Comparison of ENCODE assay signal across 20 mouse cellular contexts in genomic region chr4:125727030-125727429, GRCm38 (mm10).
DNase-seq lines count a peak whose midpoint lies in the region; ATAC-seq and TF ChIP-seq lines count a peak whose summit lies in the region.
"Had no signal": no experiment of that assay in that cellular context is flagged by ENCODE, and none has a peak within 500 bp of the region (broad histone marks: within the 10 kb centered on the region; RNA-seq: fewer than 3 reads in every experiment).

No protein-coding gene starts in this region.

- ATAC-seq in hindbrain, embryonic 12.5 days (ENCODE audit: low FRiP score) = no peak
- peak; percentile 34; the same call in 1 of the 2 replicates for ATAC-seq in limb, embryonic 14.5 days (ENCODE audit: low FRiP score, low read depth)
- ATAC-seq in forebrain, embryonic 13.5 days = no peak
- ATAC-seq: intestine, embryonic 16.5 days had no signal

- H3K4me2 ChIP-seq in hindbrain, embryonic 12.5 days (replicated peaks) = peak overlapping the region; percentile 53
- no peak overlapping the region for H3K4me2 ChIP-seq in limb, embryonic 14.5 days (replicated peaks; ENCODE audit: low read depth, low read length, severe bottlenecking)
- H3K4me2 ChIP-seq in forebrain, embryonic 13.5 days = no peak overlapping the region; the same call in 1 of the 2 replicates
- H3K4me2 ChIP-seq: embryonic facial prominence, embryonic 15.5 days; forebrain, embryonic 12.5 days; liver, embryonic 15.5 days had no signal

- peaks cover 15% of the 10 kb centered on the region for H3K27me3 ChIP-seq in E14TG2a.4 (ENCODE audit: insufficient read depth, low read length)
- H3K27me3 ChIP-seq in hindbrain, embryonic 12.5 days = peaks cover 41% of the 10 kb centered on the region
- peaks cover 59% of the 10 kb centered on the region for H3K27me3 ChIP-seq in limb, embryonic 14.5 days (ENCODE audit: control insufficient read depth, insufficient read depth, low read length)
- H3K27me3 ChIP-seq in forebrain, embryonic 13.5 days = peaks cover 76% of the 10 kb centered on the region

- peak; percentile 51 for DNase-seq in heart, adult 11 months
- no peak for DNase-seq in heart, postnatal 36 days
- DNase-seq in limb, embryonic 14.5 days (ENCODE audit: low spot score) = no peak
- DNase-seq in thymus, adult 18-20 months = no peak
- DNase-seq in urinary bladder, postnatal 4 days (ENCODE audit: low spot score in 2 of 2) = no peak
- DNase-seq: adrenal gland, adult 2 months; cerebellum, adult 11 months; heart, adult 2 months; heart, postnatal 10 days; layer of hippocampus, postnatal 36 days; lung, postnatal 14 days; right cerebral cortex, adult 18-20 months; thymus, postnatal 36 days had no signal

- H3K36me3 ChIP-seq in E14TG2a.4 (ENCODE audit: insufficient read depth, low read length) = no peaks in the 10 kb centered on the region
- no peaks in the 10 kb centered on the region for H3K36me3 ChIP-seq in hindbrain, embryonic 12.5 days
- H3K36me3 ChIP-seq in limb, embryonic 14.5 days (ENCODE audit: control insufficient read depth, insufficient read depth, low read length) = no peaks in the 10 kb centered on the region
- H3K36me3 ChIP-seq in forebrain, embryonic 13.5 days (ENCODE audit: poor library complexity, severe bottlenecking) = no peaks in the 10 kb centered on the region
- H3K36me3 ChIP-seq: embryonic facial prominence, embryonic 15.5 days; forebrain, embryonic 12.5 days; liver, embryonic 15.5 days had no signal

- TF ChIP-seq POLR2A in limb, embryonic 14.5 days (IDR thresholded peaks at IDR 0.05; ENCODE audit: borderline replicate concordance, extremely low read depth, insufficient read depth, insufficient read length) = no peak

- no peak for TF ChIP-seq CTCF in E14TG2a.4 (conservative IDR thresholded peaks at IDR 0.05; ENCODE audit: low read length)

- intact Hi-C loops in heart, postnatal 36 days (cut with DNase I) = no loop called here

- H3K4me3 ChIP-seq in E14TG2a.4 (replicated peaks; ENCODE audit: low read length) = peak overlapping the region; percentile 72
- H3K4me3 ChIP-seq in hindbrain, embryonic 12.5 days = peak overlapping the region; percentile 28; the same call in 1 of the 2 replicates
- H3K4me3 ChIP-seq in limb, embryonic 14.5 days (replicated peaks; ENCODE audit: low read length) = no peak overlapping the region
- H3K4me3 ChIP-seq in forebrain, embryonic 13.5 days = no peak overlapping the region
- H3K4me3 ChIP-seq: embryonic facial prominence, embryonic 15.5 days; forebrain, embryonic 12.5 days; heart, adult 2 months; liver, embryonic 15.5 days had no signal

- H3K4me1 ChIP-seq in E14TG2a.4 (replicated peaks; ENCODE audit: low read depth, low read length) = peaks cover 88% of the 10 kb centered on the region
- H3K4me1 ChIP-seq in hindbrain, embryonic 12.5 days = peaks cover 42% of the 10 kb centered on the region
- peaks cover 21% of the 10 kb centered on the region for H3K4me1 ChIP-seq in limb, embryonic 14.5 days (ENCODE audit: control insufficient read depth, insufficient read depth, low read length)
- peaks cover 32% of the 10 kb centered on the region for H3K4me1 ChIP-seq in forebrain, embryonic 13.5 days
- H3K4me1 ChIP-seq: liver, embryonic 15.5 days had no signal

- H3K9ac ChIP-seq in hindbrain, embryonic 12.5 days = peak overlapping the region; percentile 42; the same call in 1 of the 2 replicates
- no peak overlapping the region for H3K9ac ChIP-seq in limb, embryonic 14.5 days (ENCODE audit: low read depth, low read length, severe bottlenecking)
- H3K9ac ChIP-seq in forebrain, embryonic 13.5 days = no peak overlapping the region
- H3K9ac ChIP-seq: embryonic facial prominence, embryonic 15.5 days; forebrain, embryonic 12.5 days; liver, embryonic 15.5 days had no signal

- H3K9me3 ChIP-seq in E14TG2a.4 (ENCODE audit: low read length) = no peaks in the 10 kb centered on the region
- H3K9me3 ChIP-seq in hindbrain, embryonic 12.5 days (replicated peaks) = no peaks in the 10 kb centered on the region
- H3K9me3 ChIP-seq in limb, embryonic 14.5 days (ENCODE audit: control insufficient read depth, low read length) = no peaks in the 10 kb centered on the region
- H3K9me3 ChIP-seq in forebrain, embryonic 13.5 days (replicated peaks) = no peaks in the 10 kb centered on the region
- H3K9me3 ChIP-seq: embryonic facial prominence, embryonic 15.5 days; forebrain, embryonic 12.5 days; liver, embryonic 15.5 days had no signal

- peak overlapping the region; percentile 9; the same call in 1 of the 2 replicates for H3K27ac ChIP-seq in hindbrain, embryonic 12.5 days
- no peak overlapping the region for H3K27ac ChIP-seq in limb, embryonic 14.5 days (replicated peaks; ENCODE audit: low read depth, low read length)
- H3K27ac ChIP-seq in forebrain, embryonic 13.5 days = no peak overlapping the region
- H3K27ac ChIP-seq: embryonic facial prominence, embryonic 15.5 days; forebrain, embryonic 12.5 days; heart, adult 2 months; liver, embryonic 15.5 days had no signal

- 24% methylated on average over 10 of the region's 10 CpGs for WGBS in hindbrain, embryonic 12.5 days
- WGBS in limb, embryonic 14.5 days = 2% methylated on average over 10 of the region's 10 CpGs
- 29% methylated on average over 10 of the region's 10 CpGs for WGBS in forebrain, embryonic 13.5 days

Comparison
In these comparisons a context has a peak if more than half of its experiments do, and no peak if none do; other contexts are left out.
1. H3K4me3 ChIP-seq: peak in E14TG2a.4 (single experiment) and hindbrain, embryonic 12.5 days (single experiment); none in limb, embryonic 14.5 days (single experiment) and forebrain, embryonic 13.5 days (single experiment).